Mouse (Mus musculus) ES-E14 (cell line): ENCODE results near the gene Commd3.

Experiments used
- CHD2 ChIP-seq: IDR thresholded peaks from 2 replicates; pipeline ENCODE4 v1.6.1; 2014; ENCODE audit warnings: mild to moderate bottlenecking, low read depth, low read length, inconsistent platforms
- MAFK ChIP-seq: IDR thresholded peaks from 2 replicates; pipeline ENCODE4 v1.6.1; 2014; ENCODE audit warnings: mild to moderate bottlenecking, low read depth, low read length, inconsistent platforms; ENCODE audit not compliant: insufficient read depth
- ZC3H11A ChIP-seq: IDR thresholded peaks from 2 replicates; pipeline ENCODE4 v1.6.1; 2012; ENCODE audit warnings: low read depth, mild to moderate bottlenecking, inconsistent platforms, low read length, borderline replicate concordance
- ZNF384 ChIP-seq: IDR thresholded peaks from 2 replicates; pipeline ENCODE4 v1.6.1; 2012; ENCODE audit warnings: low read depth, low read length, inconsistent platforms

DNA sequence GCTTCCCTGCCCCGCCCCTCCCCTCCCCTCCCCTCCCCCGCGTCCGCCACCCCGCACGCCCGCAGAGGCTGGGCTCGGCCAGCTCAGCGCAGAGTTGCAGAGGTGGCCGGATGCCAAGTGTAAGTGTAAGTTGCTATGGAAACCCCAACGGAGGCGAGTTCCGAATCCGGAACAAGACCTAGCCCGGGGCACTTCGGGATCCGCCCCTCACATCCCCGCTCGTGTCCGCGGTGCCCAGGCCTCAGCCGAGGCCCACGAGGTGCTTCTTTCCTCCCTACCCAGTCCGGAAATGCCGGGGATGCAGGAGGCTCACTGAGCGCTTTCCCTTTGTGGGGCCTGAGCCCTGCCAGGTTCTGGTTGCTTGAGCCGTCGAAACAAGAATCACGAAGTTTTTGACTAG lies 8.8 kb downstream of the Commd3 start:
- TF ChIP-seq ZC3H11A (no peak), ZNF384 (no peak), MAFK (no peak), CHD2 (no peak)
